Mouse (Mus musculus) ES-E14 (cell line): ENCODE data around the gene Snrnp25. TPM values are rescaled to one million over a fixed set of nuclear protein-coding genes. Genes with fewer than 3 reads are reported as not detected.

Experiments
- DNase-seq: peaks from one replicate; pipeline ENCODE4 v3.0.0-alpha.2; 2013; ENCODE audit warnings: low read depth, low spot score
- H3K27ac ChIP-seq: 2 replicates; pipeline ENCODE4 v1.5.1; 2012; ENCODE audit warnings: low read depth, mild to moderate bottlenecking, low read length, moderate library complexity, mixed read lengths; ENCODE audit not compliant: poor library complexity, insufficient read depth, severe bottlenecking
- H3K36me3 ChIP-seq: 2 replicates; pipeline ENCODE4 v1.6.1; 2012; ENCODE audit warnings: mild to moderate bottlenecking, low read length, moderate library complexity, mixed read lengths; ENCODE audit not compliant: control insufficient read depth, poor library complexity, insufficient read depth, severe bottlenecking
- H3K4me1 ChIP-seq, 2 experiments: fragments of 150-350 bp in 1 of 2; sonication (generic) in 1 of 2; 2 replicates each; pipeline ENCODE4 v1.6.1; 2012; ENCODE audit warnings: low read length in 2 of 2, mild to moderate bottlenecking in 1 of 2, mixed read lengths in 1 of 2; ENCODE audit not compliant: control insufficient read depth in 2 of 2, insufficient read depth in 2 of 2, poor library complexity in 1 of 2
- H3K4me3 ChIP-seq, 2 experiments: fragments of 150-350 bp in 1 of 2; sonication (generic) in 1 of 2; 2 replicates each; pipeline ENCODE4 v1.5.1; 2012; ENCODE audit warnings: low read length in 2 of 2, low read depth in 1 of 2, mild to moderate bottlenecking in 1 of 2, mixed read lengths in 1 of 2; ENCODE audit not compliant: insufficient read depth in 1 of 2, poor library complexity in 1 of 2, severe bottlenecking in 1 of 2
- H3K9ac ChIP-seq: 2 replicates; pipeline ENCODE4 v1.6.1; 2012; ENCODE audit warnings: low read depth, mild to moderate bottlenecking, low read length, mixed read lengths; ENCODE audit not compliant: poor library complexity, insufficient read depth, severe bottlenecking
- H3K9me3 ChIP-seq: fragments of 150-350 bp; sonication (generic); 2 replicates; pipeline ENCODE4 v1.6.1; 2012; ENCODE audit warnings: low read depth, mild to moderate bottlenecking, low read length; ENCODE audit not compliant: control insufficient read depth, insufficient read depth
- CHD2 ChIP-seq: IDR thresholded peaks from 2 replicates; pipeline ENCODE4 v1.6.1; 2014; ENCODE audit warnings: mild to moderate bottlenecking, low read depth, low read length, inconsistent platforms
- HCFC1 ChIP-seq: IDR thresholded peaks from 2 replicates; pipeline ENCODE4 v1.6.1; 2012; ENCODE audit warnings: low read length, inconsistent platforms, borderline replicate concordance; ENCODE audit not compliant: insufficient read depth
- MAFK ChIP-seq: IDR thresholded peaks from 2 replicates; pipeline ENCODE4 v1.6.1; 2014; ENCODE audit warnings: mild to moderate bottlenecking, low read depth, low read length, inconsistent platforms; ENCODE audit not compliant: insufficient read depth
- ZC3H11A ChIP-seq: IDR thresholded peaks from 2 replicates; pipeline ENCODE4 v1.6.1; 2012; ENCODE audit warnings: low read depth, mild to moderate bottlenecking, inconsistent platforms, low read length, borderline replicate concordance
- ZNF384 ChIP-seq: IDR thresholded peaks from 2 replicates; pipeline ENCODE4 v1.6.1; 2012; ENCODE audit warnings: low read depth, low read length, inconsistent platforms
- in situ Hi-C, 2 experiments: fragments of 600-800 bp; cut with MboI; formaldehyde crosslinking; loops; one replicate each; pipeline ENCODE4 v1.15.1; 2025; ENCODE audit warnings: low sequenced_read_pairs in 2 of 2, inconsistent platforms in 1 of 2; ENCODE audit not compliant: unreplicated experiment in 2 of 2
- total RNA-seq: library from RNA; depleted of rRNA; stranded (reverse); fragments of 300-350 nt; gene quantifications from 2 replicates; pipeline ENCODE4 v1.2.3, GENCODE M21; 2012

The Snrnp25 gene
- total RNA-seq, 1 experiment = 79.5 TPM

DNA sequence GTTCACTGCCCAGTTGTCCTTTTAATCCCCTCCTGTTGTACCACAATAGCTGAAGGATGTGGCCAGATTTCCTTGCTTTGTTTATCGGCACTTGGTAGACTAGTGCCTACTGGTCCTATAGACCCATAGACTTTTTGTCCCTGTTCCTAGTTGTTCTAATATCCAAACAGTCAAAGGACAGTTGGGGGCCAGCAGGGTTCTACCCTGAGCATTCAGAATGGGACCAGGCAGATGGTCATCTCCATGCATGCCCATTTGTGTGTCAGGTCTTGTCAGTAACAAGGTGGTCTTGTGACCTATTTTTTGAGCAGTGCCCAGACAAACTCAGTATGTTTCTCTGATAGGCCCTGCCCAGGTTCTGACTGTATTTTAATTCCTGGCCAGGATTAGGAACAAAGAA lies 21.8 kb downstream of the Snrnp25 start:
- Histone ChIP-seq H3K9me3 (no peaks in the 10 kb centered on the region), H3K9ac (peak overlapping the region; percentile 93), H3K36me3 (peaks cover 21% of the 10 kb centered on the region; the same call in 1 of the 2 replicates), H3K4me3 (peak overlapping the region; percentile 87 to 92), H3K4me1 (peaks cover 0 to 19% of the 10 kb centered on the region in 2 experiments; a peak in 3 of 4 replicates), H3K27ac (no peak overlapping the region)
- TF ChIP-seq CHD2 = no peak
- no peak for TF ChIP-seq MAFK
- TF ChIP-seq ZNF384 = no peak
- no peak for TF ChIP-seq HCFC1
- TF ChIP-seq ZC3H11A = no peak
- DNase-seq = no peak
- in situ Hi-C loops = no loop called here

DNA sequence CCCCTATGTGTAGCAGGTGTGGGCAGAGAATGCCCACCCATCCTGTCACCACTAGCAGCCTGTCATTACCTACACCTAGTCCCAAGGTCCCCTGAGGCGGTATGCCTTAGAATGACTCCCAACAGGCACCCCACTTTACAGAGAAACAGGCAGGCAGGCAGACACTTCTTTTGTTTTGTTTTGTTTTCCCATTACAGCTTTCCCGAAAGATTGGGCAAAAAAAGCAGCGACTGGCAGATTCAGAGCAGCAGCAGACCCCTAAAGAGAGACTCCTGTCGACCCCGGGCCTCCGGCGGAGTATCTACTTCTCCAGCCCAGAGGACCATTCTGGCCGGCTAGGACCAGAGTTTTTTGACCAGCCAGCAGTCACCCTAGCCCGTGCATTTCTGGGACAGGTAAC lies 22.3 kb downstream of the Snrnp25 start:
- TF ChIP-seq ZNF384 = no peak
- no peak for TF ChIP-seq ZC3H11A
- TF ChIP-seq CHD2 = no peak
- TF ChIP-seq HCFC1 = no peak
- TF ChIP-seq MAFK = no peak
- Histone ChIP-seq H3K36me3 (peaks cover 25% of the 10 kb centered on the region; the same call in 1 of the 2 replicates), H3K9ac (no peak overlapping the region), H3K9me3 (no peaks in the 10 kb centered on the region), H3K4me3 (no peak overlapping the region), H3K4me1 (peaks cover 0 to 17% of the 10 kb centered on the region in 2 experiments; a peak in 3 of 4 replicates), H3K27ac (no peak overlapping the region)
- DNase-seq = no peak
- in situ Hi-C loops = no loop called here

DNA sequence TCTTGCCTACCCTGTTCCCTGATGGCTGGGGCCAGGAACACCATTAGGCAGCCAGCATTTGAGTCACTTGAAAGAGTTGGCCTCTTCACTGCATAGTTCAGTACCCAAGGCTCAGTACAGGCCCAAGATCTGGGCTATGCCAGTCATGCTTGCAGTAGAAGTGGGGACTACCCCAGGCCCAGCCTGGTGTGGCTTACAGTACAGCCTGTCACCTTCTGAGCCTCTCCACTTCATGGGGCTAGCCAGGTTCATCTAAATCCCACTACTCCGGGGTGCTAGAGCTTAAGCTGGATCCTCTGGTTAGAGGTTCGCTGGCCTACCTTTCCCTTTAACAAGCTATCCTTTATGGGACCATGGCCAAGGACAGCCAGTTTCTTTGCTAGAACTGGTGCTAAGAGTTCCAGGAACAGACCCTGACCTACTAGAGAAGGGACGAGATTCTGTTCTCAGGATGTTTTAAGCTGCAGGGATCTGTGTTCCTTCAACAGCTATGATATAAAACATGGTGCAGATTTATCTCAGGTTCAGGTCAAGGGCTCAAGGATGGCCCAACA lies 23.2 kb downstream of the Snrnp25 start:
- no peak for TF ChIP-seq ZC3H11A
- no peak overlapping the region for H3K9ac ChIP-seq
- DNase-seq = no peak
- H3K4me3 ChIP-seq = no peak overlapping the region
- peaks cover 30% of the 10 kb centered on the region; the same call in 1 of the 2 replicates for H3K36me3 ChIP-seq
- H3K9me3 ChIP-seq = no peaks in the 10 kb centered on the region
- no peak overlapping the region for H3K27ac ChIP-seq
- in situ Hi-C loops = no loop called here
- H3K4me1 ChIP-seq = peaks cover 0 to 13% of the 10 kb centered on the region in 2 experiments; a peak in 2 of 4 replicates

DNA sequence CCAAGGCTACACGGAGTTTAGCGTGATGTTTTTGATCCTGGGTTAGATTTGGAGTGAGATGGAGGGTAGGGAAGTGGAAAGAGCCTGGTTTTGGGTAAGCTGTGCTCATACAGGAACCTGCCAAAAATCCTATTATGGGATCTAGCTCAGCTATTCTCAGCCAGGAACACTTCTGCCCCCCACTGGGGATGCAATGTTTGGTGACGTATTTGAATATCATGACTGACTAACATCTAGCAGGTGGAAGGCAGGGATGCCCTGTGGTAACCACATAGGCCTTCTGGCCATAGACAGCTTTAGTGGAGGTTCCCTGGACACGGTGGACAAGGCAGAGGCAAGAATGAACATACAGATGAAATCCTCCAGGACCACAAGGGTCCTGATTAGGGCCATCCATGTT lies 25.0 kb downstream of the Snrnp25 start:
- in situ Hi-C loops = no loop called here
- TF ChIP-seq MAFK (no peak), CHD2 (no peak)
- no peak for DNase-seq
- H3K27ac ChIP-seq = no peak overlapping the region
- H3K36me3 ChIP-seq = peaks cover 44% of the 10 kb centered on the region
- no peak overlapping the region for H3K4me3 ChIP-seq
- no peak overlapping the region for H3K9ac ChIP-seq
- peaks cover 0 to 4% of the 10 kb centered on the region in 2 experiments; a peak in 2 of 4 replicates for H3K4me1 ChIP-seq
- H3K9me3 ChIP-seq = no peaks in the 10 kb centered on the region

DNA sequence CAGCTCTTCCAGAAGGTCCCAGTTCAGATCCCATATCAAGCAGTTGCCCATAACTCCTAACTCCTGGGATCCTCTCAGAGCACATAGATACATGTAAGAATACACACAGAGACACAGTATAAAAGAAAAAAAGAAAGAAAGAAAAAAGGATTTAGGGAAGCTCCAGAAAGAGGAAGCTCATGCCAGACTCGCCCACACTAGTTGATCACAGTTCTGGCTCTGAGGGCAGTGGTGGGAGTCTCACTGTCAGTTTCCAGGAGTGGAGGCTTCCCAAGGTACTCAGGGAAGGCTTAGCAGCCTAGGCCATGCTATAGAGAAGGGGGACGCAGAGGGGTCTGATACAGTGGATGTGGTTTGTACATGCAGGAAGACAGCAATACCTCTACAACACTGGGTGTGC lies 25.9 kb downstream of the Snrnp25 start:
- Histone ChIP-seq H3K9ac (no peak overlapping the region), H3K9me3 (no peaks in the 10 kb centered on the region), H3K4me1 (no peaks in the 10 kb centered on the region; a peak in 1 of 4 replicates), H3K27ac (no peak overlapping the region), H3K4me3 (no peak overlapping the region), H3K36me3 (peaks cover 44% of the 10 kb centered on the region)
- in situ Hi-C loops = no loop called here
- TF ChIP-seq MAFK (no peak), CHD2 (no peak), HCFC1 (no peak), ZC3H11A (no peak), ZNF384 (no peak)
- DNase-seq = no peak
